Mouse (Mus musculus) heart, adult 11 months (tissue): ENCODE measurements at regions not wholly inside any gene's neighbourhood (a gene's known extent, or its start where the extent isn't known, plus 50 kb on each side); places are given as distances from the start of the nearest gene placed in this dataset.
A peak's percentile ranks its signal among the peaks of the same experiment; 100 is the strongest.

Experiments
- DNase-seq: peaks from one replicate; pipeline ENCODE4 v3.0.0; 2022

GRCm38 (mm10) chr4:4875257-4875656, 82.1 kb upstream of the Impad1 start:
- peak; percentile 80 for DNase-seq

- DNase-seq, result no peak
Measured at GRCm38 (mm10) chr4:4858345-4858744, 65.2 kb upstream of the Impad1 start.
